Mouse (Mus musculus) urinary bladder, postnatal 36 days (tissue): ENCODE data around the gene Tmem87b.

Experiments
- DNase-seq, 2 experiments: peaks; one replicate each; pipeline ENCODE4 v3.0.0; 2022; ENCODE audit warnings: low spot score in 2 of 2, mixed read lengths in 1 of 2

Tmem87b gene

GRCm38 (mm10) chr2:128818956-128819643 lies 1.2 kb downstream of the Tmem87b start:
- DNase-seq, result peak; percentile 18 to 35

GRCm38 (mm10) chr2:128820631-128821030 lies 2.7 kb downstream of the Tmem87b start:
- DNase-seq, result no peak

GRCm38 (mm10) chr2:128823893-128824292 lies 6.0 kb downstream of the Tmem87b start:
- no peak for DNase-seq

GRCm38 (mm10) chr2:128827787-128828186 lies 9.9 kb downstream of the Tmem87b start:
- DNase-seq, result no peak

GRCm38 (mm10) chr2:128832611-128833010 lies 14.7 kb downstream of the Tmem87b start:
- DNase-seq, result no peak

- DNase-seq, result no peak
Measured at GRCm38 (mm10) chr2:128833035-128833434, 15.1 kb downstream of the Tmem87b start.

- DNase-seq, result no peak
Measured at GRCm38 (mm10) chr2:128833435-128833834, 15.5 kb downstream of the Tmem87b start.

- no peak for DNase-seq
Measured at GRCm38 (mm10) chr2:128837531-128837930, 19.6 kb downstream of the Tmem87b start.

- no peak for DNase-seq
Measured at GRCm38 (mm10) chr2:128838611-128839010, 20.7 kb downstream of the Tmem87b start.

- no peak for DNase-seq
Measured at GRCm38 (mm10) chr2:128839501-128839900, 21.6 kb downstream of the Tmem87b start.

- no peak for DNase-seq
Measured at GRCm38 (mm10) chr2:128842437-128842836, 24.5 kb downstream of the Tmem87b start.

GRCm38 (mm10) chr2:128850036-128850435 lies 32.1 kb downstream of the Tmem87b start:
- DNase-seq, result no peak

GRCm38 (mm10) chr2:128856673-128857072 lies 38.8 kb downstream of the Tmem87b start:
- no peak for DNase-seq

- no peak for DNase-seq
Measured at GRCm38 (mm10) chr2:128858962-128859361, 41.0 kb downstream of the Tmem87b start.

- DNase-seq, result no peak
Measured at GRCm38 (mm10) chr2:128859861-128860260, 41.9 kb downstream of the Tmem87b start.

GRCm38 (mm10) chr2:128862636-128863035 lies 44.7 kb downstream of the Tmem87b start, which contains the start of gene Fbln7:
Gene Fbln7 (plus strand): TSS chr2:128862981.
- no peak for DNase-seq

GRCm38 (mm10) chr2:128863777-128864331 lies 45.9 kb downstream of the Tmem87b start:
- DNase-seq, result peak; percentile 2 to 25

- no peak for DNase-seq
Measured at GRCm38 (mm10) chr2:128865061-128865460, 47.1 kb downstream of the Tmem87b start.

GRCm38 (mm10) chr2:128871656-128872055 lies 53.7 kb downstream of the Tmem87b start:
- DNase-seq, result no peak

GRCm38 (mm10) chr2:128872256-128872655 lies 54.3 kb downstream of the Tmem87b start:
- no peak for DNase-seq

GRCm38 (mm10) chr2:128875526-128875925 lies 57.6 kb downstream of the Tmem87b start:
- DNase-seq, result no peak

- DNase-seq, result no peak
Measured at GRCm38 (mm10) chr2:128881236-128881635, 63.3 kb downstream of the Tmem87b start.

- DNase-seq, result no peak
Measured at GRCm38 (mm10) chr2:128885225-128885811, 67.4 kb downstream of the Tmem87b start.
